Mouse (Mus musculus) embryo, embryonic 10 days (tissue): ENCODE results near the gene Car1.
"Not testable (repeated sequence)": the region's sequence is repeated elsewhere in the genome, so short reads cannot be mapped to it uniquely, and the experiment has no call there.

Experiments
- DNase-seq: peaks from one replicate; pipeline ENCODE4 v3.0.0-alpha.2; 2015; ENCODE audit warnings: low spot score

Car1 gene

GRCm38 (mm10) chr3:14783198-14783597 lies 25.0 kb downstream of the Car1 start:
- DNase-seq: not testable (repeated sequence)

GRCm38 (mm10) chr3:14782365-14782764 lies 25.8 kb downstream of the Car1 start:
- DNase-seq: not testable (repeated sequence)

GRCm38 (mm10) chr3:14780212-14780611 lies 28.0 kb downstream of the Car1 start:
- DNase-seq: no peak

DNA sequence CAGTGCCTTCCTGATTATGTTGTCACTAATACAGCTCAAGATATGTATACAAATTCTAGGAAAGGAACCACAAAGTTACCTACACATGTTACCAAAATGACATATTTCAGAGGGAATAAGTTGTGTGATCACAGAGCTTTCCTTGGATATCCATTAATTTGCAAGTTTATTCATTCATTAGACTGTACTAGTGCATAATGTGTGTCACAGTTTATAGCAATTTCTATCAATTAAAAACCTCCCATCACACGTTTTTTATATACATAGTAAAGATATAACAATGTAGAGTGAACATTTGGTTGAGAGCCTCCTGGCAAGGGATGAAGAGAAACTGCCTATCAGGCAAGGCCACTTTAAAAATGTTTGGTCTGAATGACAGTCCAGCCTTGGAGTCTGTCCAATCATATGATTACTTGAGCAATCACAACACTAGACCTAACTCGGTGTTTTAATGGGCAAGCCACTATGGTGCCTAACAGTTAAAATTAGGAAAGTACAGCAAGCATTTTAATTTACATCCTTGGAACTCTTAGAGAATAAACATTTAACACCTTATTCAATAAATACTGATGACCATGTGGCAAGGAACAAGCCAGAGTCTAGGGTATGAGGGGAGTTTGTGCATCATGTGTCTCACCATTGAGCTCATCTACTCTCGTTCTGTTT lies 31.5 kb downstream of the Car1 start:
- not testable (repeated sequence) for DNase-seq

DNA sequence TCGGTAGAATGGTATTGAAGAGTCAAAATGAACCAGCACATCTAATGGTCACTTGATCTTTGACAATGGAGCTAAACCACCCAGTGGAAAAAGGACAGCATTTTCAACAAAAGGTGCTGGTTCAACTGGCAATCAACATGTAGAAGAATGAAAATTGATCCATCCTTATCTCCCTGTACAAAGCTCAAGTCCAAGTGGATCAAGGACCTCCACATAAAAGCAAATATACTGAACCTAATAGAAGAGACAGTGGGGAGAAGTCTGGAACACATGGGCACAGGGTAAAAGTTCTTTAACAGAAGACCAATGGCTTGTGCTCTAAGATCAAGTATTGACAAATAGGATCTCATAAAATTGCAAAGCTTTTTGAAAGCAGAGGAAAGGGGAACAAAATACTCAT lies 33.6 kb downstream of the Car1 start:
- not testable (repeated sequence) for DNase-seq

DNA sequence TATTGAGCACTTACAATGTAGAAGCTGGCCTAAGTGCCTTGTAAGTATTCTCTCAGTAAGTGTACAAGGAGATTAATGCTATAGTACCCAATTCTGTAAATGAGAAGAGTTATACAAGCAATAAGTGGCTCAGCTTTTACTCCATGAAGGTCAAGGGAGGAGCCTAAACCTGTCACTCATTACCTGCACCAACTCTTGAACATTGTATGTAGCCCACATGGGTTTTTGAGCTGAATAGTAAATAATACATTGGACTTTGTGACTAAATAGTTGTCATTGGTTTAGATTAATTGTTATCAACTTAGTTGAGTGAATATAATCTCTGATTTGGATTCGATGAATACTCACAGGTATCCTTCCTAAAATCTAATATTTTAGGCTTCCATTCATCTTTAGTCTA lies 35.7 kb downstream of the Car1 start:
- DNase-seq: not testable (repeated sequence)

- no peak for DNase-seq
Measured at GRCm38 (mm10) chr3:14764755-14765566, 43.2 kb downstream of the Car1 start.

DNA sequence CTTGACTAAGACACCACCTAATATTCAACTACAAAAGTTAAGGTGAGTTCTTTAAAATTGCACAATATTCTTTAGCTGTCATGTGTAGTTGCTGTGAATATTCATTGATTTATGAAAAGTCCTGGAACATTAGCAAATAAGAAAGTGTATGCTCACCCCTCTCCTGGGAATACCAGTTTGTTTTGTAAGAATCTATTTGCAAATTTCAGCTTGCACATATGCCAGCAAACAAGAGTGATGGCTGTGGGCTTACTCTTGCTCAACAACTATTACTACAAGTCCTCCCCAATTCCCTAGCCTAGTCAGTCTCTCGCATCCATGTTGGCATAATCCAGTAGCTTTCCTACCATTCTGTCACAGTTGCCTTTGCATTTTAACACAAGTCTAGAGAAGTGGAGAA lies 52.5 kb downstream of the Car1 start:
- DNase-seq: no peak

DNA sequence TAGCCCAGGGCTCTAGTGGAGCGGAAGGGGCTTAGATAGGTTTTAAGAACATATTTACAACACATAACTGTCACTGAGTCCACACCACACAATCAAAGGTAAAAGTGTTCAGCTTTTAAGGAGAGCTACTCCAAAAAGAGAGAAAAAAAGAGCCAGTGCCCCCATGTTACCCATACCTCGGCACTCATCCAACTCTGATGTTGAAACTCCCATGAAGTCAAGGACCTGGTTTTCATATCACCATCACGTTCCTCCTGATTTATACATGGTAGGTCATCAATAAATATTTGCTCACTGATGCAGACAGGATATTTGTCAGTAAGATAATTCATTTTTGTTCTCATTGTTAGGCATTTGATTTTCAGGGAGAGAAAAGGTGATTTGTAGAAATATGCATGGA lies 62.1 kb downstream of the Car1 start:
- DNase-seq: no peak

- DNase-seq: no peak
Measured at GRCm38 (mm10) chr3:14738261-14738660, 69.9 kb downstream of the Car1 start.

GRCm38 (mm10) chr3:14727496-14727895 lies 80.7 kb downstream of the Car1 start:
- not testable (repeated sequence) for DNase-seq

DNA sequence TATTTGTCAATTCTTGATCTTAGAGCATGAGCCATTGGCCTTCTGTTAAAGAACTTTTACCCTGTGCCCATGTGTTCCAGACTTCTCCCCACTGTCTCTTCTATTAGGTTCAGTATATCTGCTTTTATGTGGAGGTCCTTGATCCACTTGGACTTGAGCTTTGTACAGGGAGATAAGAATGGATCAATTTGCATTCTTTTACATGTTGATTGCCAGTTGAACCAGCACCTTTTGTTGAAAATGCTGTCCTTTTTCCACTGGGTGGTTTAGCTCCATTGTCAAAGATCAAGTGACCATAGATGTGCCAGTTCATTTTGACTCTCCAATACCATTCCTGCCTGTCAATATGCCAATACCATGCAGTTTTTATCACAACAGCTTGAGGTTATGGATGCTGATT lies 82.7 kb downstream of the Car1 start:
- not testable (repeated sequence) for DNase-seq
